Mouse (Mus musculus) heart, postnatal 0 days (tissue): ENCODE data around the gene Gtf3a.

ENCODE experiments used
- CTCF ChIP-seq: IDR thresholded peaks from 2 replicates; pipeline ENCODE4 v1.5.1; 2016; ENCODE audit warnings: antibody characterized with exemption, control low read depth, low read depth
- EP300 ChIP-seq: IDR thresholded peaks from 2 replicates; pipeline ENCODE4 v1.6.1; 2016; ENCODE audit warnings: antibody characterized with exemption, low read depth

- TF ChIP-seq CTCF: no peak
- TF ChIP-seq EP300: no peak
Measured at GRCm38 (mm10) chr5:146981376-146981775, 32.9 kb downstream of the Gtf3a start.
